In genomic region chr8:11173284-11174191, GRCm38 (mm10) we compare ENCODE assay signal across 8 mouse cellular contexts.
DNase-seq lines count a peak whose midpoint lies in the region; ATAC-seq lines count a peak whose summit lies in the region.

No protein-coding gene starts in this region.

- H3K9ac ChIP-seq in lung, embryonic 15.5 days: no peak overlapping the region
- no peak overlapping the region for H3K9ac ChIP-seq in neural tube, embryonic 15.5 days (replicated peaks)

- H3K36me3 ChIP-seq in lung, embryonic 15.5 days: no peaks in the 10 kb centered on the region
- no peaks in the 10 kb centered on the region for H3K36me3 ChIP-seq in neural tube, embryonic 15.5 days

- WGBS in lung, embryonic 15.5 days: 61% methylated on average over 17 of the region's 17 CpGs
- 65% methylated on average over 17 of the region's 17 CpGs for WGBS in neural tube, embryonic 15.5 days

- DNase-seq in A20 (ENCODE audit: low read depth, low spot score): peak; percentile 61
- DNase-seq in adrenal gland, adult (ENCODE audit: inconsistent age in 2 of 2, low spot score in 1 of 2): peak; percentile 93 to 95
- peak; percentile 23 for DNase-seq in embryo, embryonic 11.5 days (ENCODE audit: low read depth, low spot score)
- DNase-seq in heart, adult 9 months (ENCODE audit: low spot score in 2 of 2): peak; percentile 69 to 82
- peak; percentile 53 to 59 for DNase-seq in kidney, adult 8-10 months
- no peak for DNase-seq in frontal cortex, postnatal 14 days (ENCODE audit: low spot score in 2 of 2)

- 0 out of 2 replicates have a peak, but pooled peaks cover 8% of the 10 kb centered on the region for H3K4me1 ChIP-seq in lung, embryonic 15.5 days
- H3K4me1 ChIP-seq in neural tube, embryonic 15.5 days: 0 out of 2 replicates have a peak, but pooled peaks cover 3% of the 10 kb centered on the region

- H3K4me2 ChIP-seq in lung, embryonic 15.5 days: no peak overlapping the region
- no peak overlapping the region for H3K4me2 ChIP-seq in neural tube, embryonic 15.5 days

- no peaks in the 10 kb centered on the region for H3K9me3 ChIP-seq in lung, embryonic 15.5 days
- H3K9me3 ChIP-seq in neural tube, embryonic 15.5 days (replicated peaks): no peaks in the 10 kb centered on the region

- no peak overlapping the region for H3K27ac ChIP-seq in lung, embryonic 15.5 days
- H3K27ac ChIP-seq in neural tube, embryonic 15.5 days (replicated peaks): no peak overlapping the region

- peak; percentile 28; the same call in 1 of the 2 replicates for ATAC-seq in lung, embryonic 15.5 days (ENCODE audit: borderline replicate concordance, extremely low read depth, low FRiP score, low TSS enrichment)
- peak; percentile 66 for ATAC-seq in neural tube, embryonic 15.5 days (ENCODE audit: low FRiP score)

- H3K4me3 ChIP-seq in lung, embryonic 15.5 days: no peak overlapping the region
- H3K4me3 ChIP-seq in neural tube, embryonic 15.5 days (replicated peaks): no peak overlapping the region

- no peaks in the 10 kb centered on the region for H3K27me3 ChIP-seq in lung, embryonic 15.5 days
- no peaks in the 10 kb centered on the region for H3K27me3 ChIP-seq in neural tube, embryonic 15.5 days (replicated peaks)

Comparison
In these comparisons a context has a peak if more than half of its experiments do, and no peak if none do; other contexts are left out.
1. DNase-seq: peak in A20 (single experiment), adrenal gland, adult (2 of 2), embryo, embryonic 11.5 days (single experiment), heart, adult 9 months (2 of 2) and kidney, adult 8-10 months (2 of 2); none in frontal cortex, postnatal 14 days (0 of 2).